Mouse (Mus musculus) heart, adult 2 months (tissue): Measurements from ENCODE around the gene Wls. TPM values are rescaled to one million over a fixed set of nuclear protein-coding genes. Genes with fewer than 3 reads are reported as not detected.

Source experiments
- DNase-seq, 2 experiments: peaks; one replicate each; pipeline ENCODE4 v3.0.0; 2021
- H3K27ac ChIP-seq: fragments of 200-600 bp; 2 replicates; pipeline ENCODE4 v1.8.1; 2022
- H3K27me3 ChIP-seq: fragments of 200-500 bp; 2 replicates; pipeline ENCODE4 v1.6.1; 2012; ENCODE audit warnings: mild to moderate bottlenecking, low read length, inconsistent platforms, mixed read lengths; ENCODE audit not compliant: control insufficient read depth, insufficient read depth
- H3K36me3 ChIP-seq: fragments of 200-500 bp; 2 replicates; pipeline ENCODE4 v1.6.1; 2012; ENCODE audit warnings: low read length, inconsistent platforms; ENCODE audit not compliant: control insufficient read depth, insufficient read depth
- H3K4me1 ChIP-seq: fragments of 200-500 bp; 2 replicates; pipeline ENCODE4 v1.6.1; 2011; ENCODE audit warnings: low read length; ENCODE audit not compliant: control insufficient read depth, insufficient read depth
- H3K4me3 ChIP-seq: fragments of 200-600 bp; 2 replicates; pipeline ENCODE4 v1.8.1; 2022
- H3K79me2 ChIP-seq: fragments of 200-500 bp; replicated peaks from 2 replicates; pipeline ENCODE4 v1.6.1; 2012; ENCODE audit warnings: mild to moderate bottlenecking, inconsistent platforms, low read length, moderate library complexity, mixed read lengths; ENCODE audit not compliant: control insufficient read depth, insufficient read depth
- H3K9ac ChIP-seq: fragments of 200-500 bp; 2 replicates; pipeline ENCODE4 v1.6.1; 2012; ENCODE audit warnings: low read depth, mild to moderate bottlenecking, control low read depth, inconsistent platforms, low read length, mixed read lengths
- CTCF ChIP-seq: fragments of 200-600 bp; IDR thresholded peaks from 2 replicates; pipeline ENCODE4 v1.8.1; 2022; ENCODE audit warnings: antibody characterized with exemption, mild to moderate bottlenecking, moderate library complexity
- EP300 ChIP-seq: fragments of 200-500 bp; IDR thresholded peaks from 2 replicates; pipeline ENCODE4 v1.6.1; 2011; ENCODE audit warnings: low read depth, low read length, control low read depth; ENCODE audit not compliant: insufficient read depth
- POLR2A ChIP-seq: fragments of 200-500 bp; IDR thresholded peaks from 2 replicates; pipeline ENCODE4 v1.6.1; 2011; ENCODE audit warnings: mild to moderate bottlenecking, low read depth, low read length, control low read depth; ENCODE audit not compliant: insufficient read depth
- WGBS: fragments of 180-500 bp; shearing (Covaris S2); methylation state at CpG from one replicate; pipeline ENCODE4 v1.1.7; 2018; 5-methylcytosine and 5-hydroxymethylcytosine counted together
- intact Hi-C: fragments of 180-260 bp; cut with DNase I; formaldehyde crosslinking; loops from one replicate; pipeline ENCODE4 v1.15.1; 2025
- polyA plus RNA-seq: library from polyadenylated mRNA; depleted of rRNA; stranded (reverse); fragments of >200 nt; gene quantifications from 2 replicates; pipeline ENCODE4 v1.2.3, GENCODE M21; 2012
- total RNA-seq, 2 experiments: library from RNA; stranded (reverse); gene quantifications; 2 replicates each; pipeline ENCODE4 v1.2.3; 2021

Wls gene
- total and polyA plus RNA-seq, 3 experiments: 26.2 to 39.0 (median 37.7) TPM

GRCm38 (mm10) chr3:159841458-159841857 lies 2.0 kb downstream of the Wls start:
- H3K79me2 ChIP-seq: no peaks in the 10 kb centered on the region
- 9% methylated on average over 3 of the region's 3 CpGs for WGBS
- intact Hi-C loops: loop anchor here (2.0 kb wide), 1 partner anchor 43 kb away; no protein-coding TSS in a partner anchor
- peak; percentile 13 to 19 for DNase-seq
- no peak for TF ChIP-seq POLR2A
- TF ChIP-seq EP300: no peak
- no peak for TF ChIP-seq CTCF
- H3K4me3 ChIP-seq: peak overlapping the region; percentile 3; the same call in 1 of the 2 replicates
- peak overlapping the region; percentile 62 for H3K9ac ChIP-seq
- H3K4me1 ChIP-seq: no peaks in the 10 kb centered on the region
- peaks cover 3% of the 10 kb centered on the region; the same call in 1 of the 2 replicates for H3K36me3 ChIP-seq
- H3K27me3 ChIP-seq: no peaks in the 10 kb centered on the region
- no peak overlapping the region for H3K27ac ChIP-seq

GRCm38 (mm10) chr3:159843135-159843534 lies 3.7 kb downstream of the Wls start:
- Histone ChIP-seq H3K79me2 (no peaks in the 10 kb centered on the region), H3K36me3 (peaks cover 9% of the 10 kb centered on the region), H3K27me3 (no peaks in the 10 kb centered on the region), H3K4me3 (no peak overlapping the region), H3K27ac (no peak overlapping the region), H3K4me1 (no peaks in the 10 kb centered on the region; the same call in 1 of the 2 replicates), H3K9ac (no peak overlapping the region)
- TF ChIP-seq CTCF: no peak
- TF ChIP-seq EP300: no peak
- no peak for TF ChIP-seq POLR2A
- DNase-seq: no peak
- intact Hi-C loops: no loop called here
- WGBS: 77% methylated on average over 4 of the region's 4 CpGs

- no peak for DNase-seq
- peaks cover 6% of the 10 kb centered on the region for H3K36me3 ChIP-seq
- H3K4me3 ChIP-seq: no peak overlapping the region
Observed at GRCm38 (mm10) chr3:159847410-159848016, 8.0 kb downstream of the Wls start.

GRCm38 (mm10) chr3:159848156-159848555 lies 8.7 kb downstream of the Wls start:
- no peaks in the 10 kb centered on the region; the same call in 1 of the 2 replicates for H3K4me1 ChIP-seq
- TF ChIP-seq POLR2A: no peak
- no peak for TF ChIP-seq CTCF
- TF ChIP-seq EP300: no peak
- H3K36me3 ChIP-seq: peaks cover 5% of the 10 kb centered on the region
- no peak overlapping the region for H3K9ac ChIP-seq
- intact Hi-C loops: no loop called here
- DNase-seq: no peak
- H3K79me2 ChIP-seq: no peaks in the 10 kb centered on the region; the same call in 1 of the 2 replicates
- H3K27me3 ChIP-seq: no peaks in the 10 kb centered on the region
- no peak overlapping the region for H3K27ac ChIP-seq
- H3K4me3 ChIP-seq: no peak overlapping the region

More at GRCm38 (mm10) chr3:159847410-159848016, 8.0 kb downstream of the Wls start:
- WGBS: 49% methylated on average over 2 of the region's 2 CpGs
- no peaks in the 10 kb centered on the region for H3K27me3 ChIP-seq
- H3K27ac ChIP-seq: no peak overlapping the region
- H3K9ac ChIP-seq: no peak overlapping the region
- H3K4me1 ChIP-seq: no peaks in the 10 kb centered on the region; the same call in 1 of the 2 replicates
- no peaks in the 10 kb centered on the region; the same call in 1 of the 2 replicates for H3K79me2 ChIP-seq
- TF ChIP-seq POLR2A (no peak), CTCF (no peak), EP300 (no peak)
- intact Hi-C loops: no loop called here

- DNase-seq: no peak
- 92% methylated on average over 2 of the region's 2 CpGs for WGBS
- TF ChIP-seq EP300: no peak
- no peak for TF ChIP-seq POLR2A
- no peak for TF ChIP-seq CTCF
- intact Hi-C loops: no loop called here
- H3K79me2 ChIP-seq: no peaks in the 10 kb centered on the region; the same call in 1 of the 2 replicates
- no peaks in the 10 kb centered on the region for H3K27me3 ChIP-seq
- no peak overlapping the region for H3K4me3 ChIP-seq
- no peak overlapping the region for H3K9ac ChIP-seq
- peaks cover 5% of the 10 kb centered on the region for H3K36me3 ChIP-seq
- no peaks in the 10 kb centered on the region; the same call in 1 of the 2 replicates for H3K4me1 ChIP-seq
- H3K27ac ChIP-seq: no peak overlapping the region
Observed at GRCm38 (mm10) chr3:159851476-159851875, 12.0 kb downstream of the Wls start.

GRCm38 (mm10) chr3:159851980-159852379 lies 12.5 kb downstream of the Wls start:
- H3K79me2 ChIP-seq: no peaks in the 10 kb centered on the region; the same call in 1 of the 2 replicates
- intact Hi-C loops: no loop called here
- peaks cover 3% of the 10 kb centered on the region for H3K36me3 ChIP-seq
- no peak overlapping the region for H3K27ac ChIP-seq
- H3K4me3 ChIP-seq: no peak overlapping the region
- no peaks in the 10 kb centered on the region; the same call in 1 of the 2 replicates for H3K4me1 ChIP-seq
- TF ChIP-seq CTCF (no peak), EP300 (no peak), POLR2A (no peak)
- WGBS: 92% methylated on average over 2 of the region's 2 CpGs
- no peaks in the 10 kb centered on the region for H3K27me3 ChIP-seq
- no peak overlapping the region for H3K9ac ChIP-seq
- DNase-seq: no peak
